Mouse (Mus musculus) left cerebral cortex, adult 11 months (tissue): ENCODE data around the gene Gm12888.
"Not testable (repeated sequence)": the region's sequence is repeated elsewhere in the genome, so short reads cannot be mapped to it uniquely, and the experiment has no call there.

Experiments
- DNase-seq: peaks from one replicate; pipeline ENCODE4 v3.0.0; 2022; ENCODE audit warnings: low spot score

Gm12888 gene

GRCm38 (mm10) chr4:121324817-121325216, at the start of gene Gm12888:
Gene Gm12888, minus strand, starts transcription at chr4:121324917.
- DNase-seq, result not testable (repeated sequence)
